Mouse (Mus musculus) cortical plate, adult 2 months (tissue): ENCODE measurements around the gene Hspa12b. TPM values are rescaled to one million over a fixed set of nuclear protein-coding genes. Genes with fewer than 3 reads are reported as not detected.

Source experiments
- H3K27ac ChIP-seq: fragments of 200-500 bp; 2 replicates; pipeline ENCODE4 v1.5.1; 2012; ENCODE audit warnings: low read length, control low read depth, inconsistent platforms; ENCODE audit not compliant: insufficient read depth
- H3K4me1 ChIP-seq: fragments of 200-500 bp; 2 replicates; pipeline ENCODE4 v1.6.1; 2011; ENCODE audit warnings: low read length; ENCODE audit not compliant: control insufficient read depth, insufficient read depth
- H3K4me3 ChIP-seq: fragments of 200-500 bp; 2 replicates; pipeline ENCODE4 v1.5.1; 2011; ENCODE audit warnings: mild to moderate bottlenecking, low read length, control low read depth; ENCODE audit not compliant: insufficient read depth
- CTCF ChIP-seq: fragments of 200-500 bp; IDR thresholded peaks from 2 replicates; pipeline ENCODE4 v1.5.1; 2011; ENCODE audit warnings: mild to moderate bottlenecking, control low read depth, low read length; ENCODE audit not compliant: insufficient read depth; ENCODE audit errors: extremely low read depth
- POLR2A ChIP-seq: fragments of 200-500 bp; IDR thresholded peaks from 2 replicates; pipeline ENCODE4 v1.6.1; 2011; ENCODE audit warnings: mild to moderate bottlenecking, low read length, control low read depth; ENCODE audit not compliant: insufficient read depth; ENCODE audit errors: extremely low read depth
- polyA plus RNA-seq: library from polyadenylated mRNA; depleted of rRNA; stranded (reverse); fragments of >200 nt; gene quantifications from 2 replicates; pipeline ENCODE4 v1.2.3, GENCODE M21; 2012

Gene Hspa12b
- polyA plus RNA-seq, 1 experiment = 10.5 TPM

DNA sequence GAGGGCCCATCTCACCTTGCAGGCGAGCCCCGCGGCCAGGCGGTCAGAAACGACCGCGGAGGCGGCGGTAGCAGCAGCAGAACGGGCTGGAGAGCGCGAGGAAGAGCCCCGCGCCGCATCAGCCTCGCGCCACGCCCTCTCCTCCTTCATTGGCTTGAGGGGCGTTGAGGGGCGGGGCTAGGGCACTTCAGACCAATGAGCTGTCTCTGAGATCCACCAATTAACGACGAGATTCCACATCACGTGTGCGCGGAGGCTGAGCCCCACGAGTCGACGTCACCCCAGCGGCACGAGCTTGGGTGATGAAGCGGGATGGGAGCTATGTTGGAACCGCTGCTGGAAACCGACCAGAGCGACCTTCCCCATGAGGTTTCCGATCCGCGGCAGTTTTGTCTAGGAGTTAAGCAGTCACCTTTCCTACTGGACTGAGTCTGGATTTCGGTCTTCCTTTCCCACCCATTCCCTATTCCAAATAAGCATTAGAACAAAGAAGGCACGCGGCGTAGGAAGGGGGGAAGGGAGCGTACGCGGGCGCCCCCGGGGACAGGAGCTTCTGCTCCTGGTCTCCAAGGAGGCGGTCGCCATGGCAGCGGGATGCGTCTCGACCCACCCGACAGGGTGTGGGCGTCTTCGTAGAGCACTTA lies 33.0 kb downstream of the Hspa12b start, which contains the start of gene 1700037H04Rik:
Gene 1700037H04Rik, minus strand, starts transcription at position 144 of the 644 bp plus-strand sequence.
- Histone ChIP-seq H3K4me1 (peaks cover 4% of the 10 kb centered on the region), H3K27ac (peak within 1 kb of the TSS; percentile 63), H3K4me3 (peak within 1 kb of the TSS; percentile 75)
- TF ChIP-seq CTCF (no peak), POLR2A (peak; percentile 97)

DNA sequence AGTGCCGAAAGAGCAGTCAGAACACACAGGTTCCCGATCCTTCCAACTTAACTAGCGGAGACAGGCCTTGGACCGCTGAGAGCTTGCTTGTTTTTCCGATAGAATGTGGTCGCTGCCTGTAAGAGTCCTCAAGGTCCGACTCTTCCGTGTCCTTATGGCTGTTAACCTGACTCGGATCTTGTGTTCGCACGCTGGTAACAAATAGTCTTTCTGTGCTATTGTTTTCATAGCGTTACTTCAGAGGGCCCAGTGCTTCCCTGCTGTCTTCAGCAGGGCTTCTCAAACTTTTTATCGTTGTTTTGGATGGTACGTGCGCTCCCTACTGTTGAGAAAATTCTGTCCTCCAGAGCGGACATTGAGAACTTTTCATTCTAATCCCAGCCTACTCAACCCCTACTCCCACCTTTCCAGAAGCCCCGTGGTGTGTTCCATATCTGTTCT lies 33.6 kb downstream of the Hspa12b start:
- TF ChIP-seq CTCF = peak; percentile 30; the same call in 1 of the 2 replicates
- TF ChIP-seq POLR2A = no peak
- Histone ChIP-seq H3K27ac (peak overlapping the region; percentile 26; the same call in 1 of the 2 replicates), H3K4me1 (peaks cover 4% of the 10 kb centered on the region), H3K4me3 (peak overlapping the region; percentile 75)

DNA sequence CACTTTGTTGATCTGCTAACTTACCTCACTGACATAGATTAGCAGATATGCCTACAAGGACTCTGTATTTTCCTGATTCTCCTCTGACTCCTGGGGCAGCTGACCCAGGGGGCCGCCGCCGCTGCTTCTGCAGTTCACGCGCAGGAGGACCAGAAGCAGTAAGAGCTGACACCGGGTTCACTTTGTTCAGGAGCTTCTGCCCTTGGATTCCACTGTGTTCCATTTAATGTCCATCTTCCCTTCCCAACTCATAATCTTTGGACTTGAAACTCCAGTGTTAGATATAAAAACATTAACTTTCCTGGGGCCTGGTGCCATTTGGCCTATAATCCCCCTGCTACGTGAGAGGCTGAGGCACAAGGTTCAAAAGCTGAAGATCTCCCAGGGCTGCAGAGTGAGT lies 36.8 kb downstream of the Hspa12b start:
- H3K4me3 ChIP-seq = no peak overlapping the region
- H3K4me1 ChIP-seq = peaks cover 2% of the 10 kb centered on the region
- H3K27ac ChIP-seq = no peak overlapping the region
- TF ChIP-seq POLR2A = no peak

DNA sequence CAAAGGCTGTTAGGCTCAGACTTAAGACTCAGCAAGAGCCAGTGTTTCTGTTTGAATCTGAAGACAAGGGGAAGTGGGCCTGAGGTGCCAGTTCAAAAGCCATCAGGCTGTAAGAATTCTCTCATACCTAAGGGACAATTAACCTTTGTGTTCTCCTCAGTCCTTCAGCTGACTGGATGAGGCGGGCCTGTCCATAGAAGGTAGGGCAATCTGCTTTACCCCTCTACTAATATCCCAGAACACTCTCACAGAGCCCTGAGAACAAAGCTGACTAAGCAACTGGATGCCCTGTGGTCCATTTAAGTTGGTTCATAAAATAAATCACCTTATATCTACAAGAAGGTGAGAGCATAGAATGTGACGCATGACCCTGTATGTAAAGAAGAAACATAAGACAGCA lies 39.1 kb downstream of the Hspa12b start:
- Histone ChIP-seq H3K4me3 (no peak overlapping the region), H3K27ac (no peak overlapping the region), H3K4me1 (peaks cover 1% of the 10 kb centered on the region)
- TF ChIP-seq POLR2A (no peak), CTCF (no peak)

- TF ChIP-seq CTCF (no peak), POLR2A (no peak)
- no peak overlapping the region for H3K4me3 ChIP-seq
- no peak overlapping the region for H3K27ac ChIP-seq
- H3K4me1 ChIP-seq = peaks cover 1% of the 10 kb centered on the region
Measured at GRCm38 (mm10) chr2:131167984-131168383, 40.9 kb downstream of the Hspa12b start.

- peaks cover 1% of the 10 kb centered on the region for H3K4me1 ChIP-seq
- H3K27ac ChIP-seq = no peak overlapping the region
- H3K4me3 ChIP-seq = no peak overlapping the region
- TF ChIP-seq CTCF = no peak
- TF ChIP-seq POLR2A = no peak
Measured at GRCm38 (mm10) chr2:131168914-131169313, 41.8 kb downstream of the Hspa12b start.

DNA sequence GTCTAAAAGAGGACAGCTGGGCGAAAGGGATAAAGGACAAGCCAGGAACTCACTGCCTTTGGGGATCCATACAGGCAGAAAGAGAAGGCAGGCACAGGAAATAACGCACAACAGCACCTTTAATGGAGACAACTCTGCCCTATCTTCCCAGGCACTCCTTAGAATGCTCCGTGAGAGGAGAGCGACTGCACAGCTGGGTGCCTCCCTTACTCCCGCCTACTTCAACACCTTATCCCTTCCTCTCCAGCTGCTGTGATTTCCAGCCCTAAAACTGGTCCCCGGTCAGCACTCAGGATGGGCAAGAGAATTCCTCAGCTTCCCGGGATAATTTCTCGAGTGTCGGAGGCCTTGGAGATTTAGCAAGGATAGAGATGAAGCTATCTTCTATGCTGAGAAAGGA lies 43.9 kb downstream of the Hspa12b start:
- no peak overlapping the region for H3K4me3 ChIP-seq
- H3K4me1 ChIP-seq = peaks cover 3% of the 10 kb centered on the region
- TF ChIP-seq CTCF = no peak
- no peak for TF ChIP-seq POLR2A
- no peak overlapping the region for H3K27ac ChIP-seq

- H3K4me1 ChIP-seq = peaks cover 3% of the 10 kb centered on the region
- H3K27ac ChIP-seq = no peak overlapping the region
- TF ChIP-seq POLR2A = no peak
- TF ChIP-seq CTCF = no peak
- no peak overlapping the region for H3K4me3 ChIP-seq
Measured at GRCm38 (mm10) chr2:131171401-131172104, 44.5 kb downstream of the Hspa12b start.

DNA sequence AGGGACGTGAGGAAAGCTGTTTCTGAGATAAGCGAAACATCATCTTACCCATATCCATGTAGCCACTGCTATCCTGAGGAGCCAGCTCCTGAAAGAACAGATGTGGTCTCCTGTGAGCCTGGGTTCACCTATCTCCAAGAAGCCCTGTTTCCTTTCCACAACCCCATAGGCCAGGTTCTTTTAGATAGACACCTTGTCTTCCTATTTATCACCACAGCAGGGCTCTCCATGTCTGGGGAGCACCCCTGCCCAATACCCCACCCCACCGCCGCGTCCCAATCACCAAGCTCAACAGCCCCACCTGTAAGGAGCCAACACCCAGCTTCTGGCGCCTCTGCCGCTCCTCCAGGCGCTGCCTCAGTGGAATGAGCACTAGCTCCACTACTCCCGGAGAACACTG lies 45.2 kb downstream of the Hspa12b start:
- Histone ChIP-seq H3K4me3 (no peak overlapping the region), H3K27ac (no peak overlapping the region), H3K4me1 (peaks cover 3% of the 10 kb centered on the region)
- TF ChIP-seq POLR2A = no peak
- TF ChIP-seq CTCF = no peak

GRCm38 (mm10) chr2:131174700-131175099 lies 47.6 kb downstream of the Hspa12b start:
- TF ChIP-seq POLR2A (peak; percentile 39), CTCF (no peak)
- peak overlapping the region; percentile 45 for H3K4me3 ChIP-seq
- no peak overlapping the region for H3K27ac ChIP-seq
- peaks cover 6% of the 10 kb centered on the region for H3K4me1 ChIP-seq
